Mouse (Mus musculus): ENCODE measurements around the gene Ncoa7. TPM values are rescaled to one million over a fixed set of nuclear protein-coding genes. Genes with fewer than 3 reads are reported as not detected.
A peak's percentile ranks its signal among the peaks of the same experiment; 100 is the strongest.
"Not testable (repeated sequence)": the region's sequence is repeated elsewhere in the genome, so short reads cannot be mapped to it uniquely, and the experiment has no call there.

Ncoa7 gene
- total and polyA plus RNA-seq, 2 experiments from 2014 or later: 19.1 to 22.7 TPM

DNA sequence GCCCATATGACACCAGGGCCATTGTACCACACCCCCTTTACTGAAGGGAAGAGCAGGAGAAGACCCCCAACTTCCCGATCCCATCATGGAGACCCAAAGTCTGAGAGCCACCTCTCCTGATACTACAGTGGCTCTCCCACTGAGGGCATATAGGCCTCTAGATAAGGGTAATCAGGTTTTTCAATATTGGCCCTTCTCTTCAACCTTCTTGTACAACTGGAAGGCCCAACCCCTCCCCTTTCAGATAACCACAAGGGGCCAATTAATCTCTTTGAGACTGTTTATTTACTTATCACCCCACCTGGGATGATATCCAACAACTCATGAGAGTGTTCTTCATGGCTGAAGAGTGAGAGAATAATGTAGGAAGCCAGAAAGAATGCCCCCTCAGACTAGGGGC, 170.4 kb downstream of the Ncoa7 start:
- no peak for TF ChIP-seq CTCF (IDR thresholded peaks at IDR 0.05; ENCODE audit: low read depth)
- Histone ChIP-seq H3K36me3 (ENCODE audit: insufficient read depth) (no peaks in the 10 kb centered on the region), H3K4me1 (ENCODE audit: insufficient read depth) (no peaks in the 10 kb centered on the region), H3K4me2 (ENCODE audit: low read depth) (no peak overlapping the region), H3K27ac (ENCODE audit: low read depth, low read length) (no peak overlapping the region), H3K9me3 (ENCODE audit: low read length) (no peaks in the 10 kb centered on the region), H3K27me3 (ENCODE audit: insufficient read depth, low read length) (no peaks in the 10 kb centered on the region), H3K9ac (no peak overlapping the region), H3K4me3 (ENCODE audit: low read depth, low read length) (no peak overlapping the region)
- no peak for ATAC-seq
- DNase-seq: no peak
- WGBS: 100% methylated on average over 1 of the region's 1 CpGs

DNA sequence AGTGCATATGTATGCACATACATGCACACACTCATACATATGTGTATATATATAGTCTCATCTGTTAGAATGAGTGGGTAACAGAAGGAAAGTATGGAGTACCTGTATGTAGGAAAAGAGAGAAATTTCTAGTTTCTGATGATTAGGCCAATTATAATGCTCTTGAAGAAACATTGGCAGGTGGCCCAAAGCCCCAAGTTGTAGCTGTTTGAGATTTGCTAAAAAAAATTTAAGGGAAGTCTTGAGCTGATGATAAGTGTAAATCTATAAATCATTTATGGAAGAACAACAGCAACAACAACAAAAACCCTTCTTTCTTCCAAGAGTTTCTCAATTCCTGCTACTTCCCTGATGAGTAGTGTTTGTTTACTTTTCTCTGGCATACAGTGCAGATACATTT, 173.1 kb downstream of the Ncoa7 start:
- Histone ChIP-seq H3K4me1 (ENCODE audit: insufficient read depth) (no peaks in the 10 kb centered on the region), H3K27me3 (ENCODE audit: insufficient read depth, low read length) (no peaks in the 10 kb centered on the region), H3K4me2 (ENCODE audit: low read depth) (no peak overlapping the region), H3K9me3 (ENCODE audit: low read length) (no peaks in the 10 kb centered on the region), H3K36me3 (ENCODE audit: insufficient read depth) (no peaks in the 10 kb centered on the region), H3K4me3 (ENCODE audit: low read depth, low read length) (no peak overlapping the region), H3K27ac (ENCODE audit: low read depth, low read length) (no peak overlapping the region), H3K9ac (no peak overlapping the region)
- ATAC-seq: no peak
- DNase-seq: no peak
- no peak for TF ChIP-seq CTCF (IDR thresholded peaks at IDR 0.05; ENCODE audit: low read depth)

DNA sequence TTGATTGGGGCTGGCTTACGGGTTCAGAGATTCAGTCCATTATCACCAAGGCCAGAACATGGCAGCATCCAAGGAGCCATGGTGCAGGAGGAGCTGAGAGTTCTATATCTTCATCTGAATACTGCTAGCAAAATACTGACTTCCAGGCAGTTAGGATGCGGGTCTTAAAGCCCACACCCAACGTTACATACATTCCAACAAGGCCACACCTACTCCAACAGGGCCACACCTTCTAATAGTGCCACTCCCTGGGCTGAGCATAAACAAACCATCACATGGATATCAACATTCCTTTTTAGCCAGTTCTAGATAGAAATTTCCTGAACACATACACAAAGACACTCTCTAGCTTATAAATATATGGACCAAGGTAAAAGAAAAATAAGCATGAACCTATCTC, 173.6 kb downstream of the Ncoa7 start, which contains the start of gene Hint3:
TSS of gene Hint3 (minus strand) at position 120 of the 400 bp plus-strand sequence.
- no peak within 1 kb of the TSS for H3K9ac ChIP-seq
- no peaks in the 10 kb centered on the region for H3K9me3 ChIP-seq (ENCODE audit: low read length)
- ATAC-seq (no peak), DNase-seq (no peak)
- WGBS: 89% methylated on average over 3 of the region's 3 CpGs
- H3K4me2 ChIP-seq (ENCODE audit: low read depth): no peak within 1 kb of the TSS
- H3K4me1 ChIP-seq (ENCODE audit: insufficient read depth): no peaks in the 10 kb centered on the region
- no peak within 1 kb of the TSS for H3K27ac ChIP-seq (ENCODE audit: low read depth, low read length)
- H3K27me3 ChIP-seq (ENCODE audit: insufficient read depth, low read length): no peaks in the 10 kb centered on the region
- no peaks in the 10 kb centered on the region for H3K36me3 ChIP-seq (ENCODE audit: insufficient read depth)
- no peak within 1 kb of the TSS for H3K4me3 ChIP-seq (ENCODE audit: low read depth, low read length)
- TF ChIP-seq CTCF (IDR thresholded peaks at IDR 0.05; ENCODE audit: low read depth): no peak

DNA sequence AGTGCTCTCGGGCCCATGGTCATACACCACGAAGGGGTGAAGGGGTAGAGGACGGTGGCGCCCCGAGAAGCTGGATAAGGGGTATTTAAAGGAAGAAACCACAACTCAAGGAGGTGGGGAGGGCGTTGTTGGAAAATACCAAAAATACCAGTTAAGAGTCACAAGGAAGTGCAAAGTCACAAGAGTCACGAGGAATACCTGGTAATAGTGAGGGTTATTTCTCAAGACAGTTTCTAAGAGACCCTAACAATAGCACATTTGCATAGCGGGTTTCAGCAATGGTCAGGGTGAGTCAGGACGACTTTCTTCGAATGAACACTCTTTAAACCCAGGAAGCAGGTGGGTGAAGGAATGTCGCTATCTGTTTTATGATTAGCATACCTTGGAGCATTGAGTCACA, 174.7 kb downstream of the Ncoa7 start:
- not testable (repeated sequence) for H3K36me3 ChIP-seq (ENCODE audit: insufficient read depth); H3K9ac ChIP-seq; ATAC-seq; H3K27ac ChIP-seq (ENCODE audit: low read depth, low read length); DNase-seq; H3K4me1 ChIP-seq (ENCODE audit: insufficient read depth); H3K4me2 ChIP-seq (ENCODE audit: low read depth); H3K4me3 ChIP-seq (ENCODE audit: low read depth, low read length); H3K9me3 ChIP-seq (ENCODE audit: low read length); H3K27me3 ChIP-seq (ENCODE audit: insufficient read depth, low read length)
- 94% methylated on average over 11 of the region's 11 CpGs for whole genome bisulfite sequencing

DNA sequence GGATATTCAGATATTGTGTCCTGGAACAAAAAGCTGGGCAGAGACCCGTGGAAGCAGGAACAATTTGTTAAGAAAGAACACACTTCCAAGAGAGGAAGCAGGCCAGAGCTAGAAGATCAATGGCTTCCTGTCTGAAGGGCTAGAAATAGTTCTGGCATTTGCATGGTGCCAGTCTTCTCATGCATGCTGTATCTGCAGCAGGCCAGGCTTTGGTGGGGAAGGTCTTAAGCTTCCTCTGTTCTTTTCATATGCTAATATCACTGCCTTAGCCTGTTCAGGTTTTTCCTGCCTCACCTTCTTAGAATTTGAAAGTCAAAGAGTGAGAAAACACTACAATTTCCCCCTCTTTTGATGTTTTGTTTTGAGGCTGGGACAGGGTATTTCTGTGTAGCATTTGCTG, 175.6 kb downstream of the Ncoa7 start:
- Histone ChIP-seq H3K36me3 (ENCODE audit: insufficient read depth) (no peaks in the 10 kb centered on the region), H3K9ac (no peak overlapping the region), H3K4me2 (ENCODE audit: low read depth) (no peak overlapping the region), H3K9me3 (ENCODE audit: low read length) (no peaks in the 10 kb centered on the region), H3K4me1 (ENCODE audit: insufficient read depth) (no peaks in the 10 kb centered on the region), H3K27me3 (ENCODE audit: insufficient read depth, low read length) (no peaks in the 10 kb centered on the region), H3K4me3 (ENCODE audit: low read depth, low read length) (no peak overlapping the region), H3K27ac (ENCODE audit: low read depth, low read length) (no peak overlapping the region)
- DNase-seq (no peak), ATAC-seq (no peak)
- no peak for TF ChIP-seq CTCF (IDR thresholded peaks at IDR 0.05; ENCODE audit: low read depth)
- 20% methylated on average over 1 of the region's 1 CpGs for WGBS

DNA sequence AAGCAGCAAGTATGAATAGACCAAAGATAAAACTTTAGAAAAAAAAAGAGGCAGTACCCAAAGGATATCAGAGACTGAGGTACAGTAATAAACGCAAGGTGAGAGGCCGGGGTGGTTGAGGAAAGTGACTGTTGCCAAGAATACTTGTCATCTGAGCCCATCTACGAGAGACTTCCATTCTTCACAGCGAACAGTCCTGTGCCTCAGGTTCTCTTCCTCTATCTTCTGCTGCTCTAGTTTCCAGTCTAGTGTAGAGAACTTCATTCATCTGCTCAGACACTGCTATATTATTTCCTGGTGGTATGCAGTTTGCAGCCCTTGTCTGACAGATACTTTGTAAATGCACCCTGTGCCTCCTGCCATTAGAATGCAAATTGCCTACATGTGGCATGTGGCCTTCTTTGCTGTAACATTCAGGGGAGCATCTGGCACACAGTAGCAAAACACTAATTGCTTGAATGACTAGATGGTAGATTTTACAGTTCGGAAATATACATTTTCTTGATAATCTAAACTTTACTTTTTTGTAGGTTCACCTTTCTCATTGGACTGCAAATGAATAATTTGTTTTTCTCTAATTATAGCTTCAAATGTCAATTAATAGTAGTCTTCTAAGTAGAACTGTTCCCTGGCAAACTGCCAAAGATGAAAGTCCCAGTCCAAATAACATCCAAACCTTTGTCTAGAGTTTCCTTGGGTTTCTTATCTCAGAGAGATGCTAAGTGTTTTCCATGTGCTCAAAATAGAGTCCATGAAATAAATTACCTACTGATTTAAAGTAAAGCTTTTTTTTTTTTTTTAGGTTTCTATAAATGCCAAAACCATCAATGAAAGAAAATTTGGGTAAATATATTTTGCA, 178.7 kb downstream of the Ncoa7 start:
- TF ChIP-seq CTCF (IDR thresholded peaks at IDR 0.05; ENCODE audit: low read depth): no peak
- WGBS: 30% methylated on average over 5 of the region's 5 CpGs
- H3K9me3 ChIP-seq (ENCODE audit: low read length): no peaks in the 10 kb centered on the region
- H3K9ac ChIP-seq: no peak overlapping the region
- no peak overlapping the region for H3K4me2 ChIP-seq (ENCODE audit: low read depth)
- H3K4me1 ChIP-seq (ENCODE audit: insufficient read depth): no peaks in the 10 kb centered on the region
- peak; percentile 11 for DNase-seq
- H3K4me3 ChIP-seq (ENCODE audit: low read depth, low read length): no peak overlapping the region
- no peak for ATAC-seq
- no peaks in the 10 kb centered on the region for H3K36me3 ChIP-seq (ENCODE audit: insufficient read depth)
- H3K27ac ChIP-seq (ENCODE audit: low read depth, low read length): no peak overlapping the region
- H3K27me3 ChIP-seq (ENCODE audit: insufficient read depth, low read length): no peaks in the 10 kb centered on the region

DNA sequence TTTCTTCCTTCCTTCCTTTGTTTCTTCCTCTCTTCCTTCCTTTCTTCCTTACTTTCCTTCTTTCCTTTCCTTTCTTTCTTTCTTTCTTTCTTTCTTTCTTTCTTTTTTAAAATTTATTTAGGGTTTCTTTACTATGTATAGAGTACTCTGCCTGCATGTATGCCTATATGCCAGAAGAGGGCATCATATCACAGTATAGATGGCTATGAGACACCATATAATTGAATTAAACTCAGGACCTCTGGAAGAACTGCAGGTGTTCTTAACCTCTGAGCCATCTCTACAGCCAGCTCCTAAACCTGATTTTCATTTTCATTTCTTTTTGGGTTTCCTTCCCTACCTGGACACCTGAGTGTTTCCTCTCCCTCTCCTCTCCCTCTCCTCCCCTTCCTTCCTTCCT, 180.2 kb downstream of the Ncoa7 start:
- Histone ChIP-seq H3K4me2 (ENCODE audit: low read depth) (no peak overlapping the region), H3K36me3 (ENCODE audit: insufficient read depth) (no peaks in the 10 kb centered on the region), H3K9ac (no peak overlapping the region), H3K4me3 (ENCODE audit: low read depth, low read length) (no peak overlapping the region), H3K4me1 (ENCODE audit: insufficient read depth) (no peaks in the 10 kb centered on the region), H3K9me3 (ENCODE audit: low read length) (no peaks in the 10 kb centered on the region), H3K27me3 (ENCODE audit: insufficient read depth, low read length) (no peaks in the 10 kb centered on the region), H3K27ac (ENCODE audit: low read depth, low read length) (no peak overlapping the region)
- DNase-seq: no peak
- peak; percentile 29; the same call in 1 of the 2 replicates for TF ChIP-seq CTCF (IDR thresholded peaks at IDR 0.05; ENCODE audit: low read depth)
- ATAC-seq: no peak
